Mouse (Mus musculus): ENCODE data around the gene Inpp4a. TPM values are rescaled to one million over a fixed set of nuclear protein-coding genes. Genes with fewer than 3 reads are reported as not detected.

The Inpp4a gene
- polyA plus RNA-seq (2016; fragmentation: Nextera tagmentation; extraction: Ambion mirVana) = 9.7 and 10.1 TPM in 2 replicates

DNA sequence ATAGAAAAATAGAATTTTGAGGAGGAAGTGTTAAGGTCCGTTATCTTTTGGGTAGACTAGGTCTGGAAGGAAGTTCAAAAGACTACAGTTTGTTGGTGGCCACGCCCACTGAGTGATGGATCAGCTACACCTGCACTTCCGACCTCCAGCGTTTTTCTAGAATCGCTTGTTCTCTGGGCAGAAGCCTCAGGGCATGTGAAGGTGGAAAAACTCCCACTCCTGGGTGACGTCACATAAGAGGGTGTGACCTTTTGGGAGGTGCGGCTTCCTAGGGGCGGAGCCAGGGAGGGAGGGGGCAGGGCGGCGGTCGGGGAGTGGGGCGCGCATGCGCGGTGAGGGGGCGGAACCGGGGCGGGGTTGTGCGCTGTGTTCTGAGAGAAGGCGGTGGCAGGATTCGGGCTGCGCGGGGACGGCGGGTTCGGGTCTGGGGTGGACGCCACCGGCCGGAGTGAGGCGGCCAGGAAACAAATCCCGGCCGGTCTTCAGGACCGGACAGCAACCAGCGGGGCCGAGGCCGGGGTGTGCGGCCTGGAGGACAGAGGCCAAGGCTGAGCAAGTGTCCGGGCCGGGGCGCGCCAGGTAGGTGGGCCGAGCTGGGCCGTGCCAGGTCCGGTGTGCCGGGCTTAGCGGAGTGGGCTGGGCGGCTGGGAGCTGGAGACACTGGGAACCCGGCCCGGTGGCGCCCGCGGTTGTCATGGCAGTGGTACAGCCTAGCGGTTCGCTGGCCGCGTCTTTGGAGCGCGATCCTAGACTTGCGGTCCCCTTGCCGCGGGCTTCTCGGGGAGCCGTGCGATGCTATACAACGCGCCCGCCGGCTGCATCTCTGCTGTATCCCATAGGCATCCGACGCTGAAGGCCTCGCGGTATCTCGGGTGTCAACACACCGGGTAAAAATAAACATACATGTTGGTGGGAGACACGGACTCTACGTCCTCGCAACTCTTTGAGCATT lies at the start of gene Inpp4a:
Gene Inpp4a (plus strand): TSS at position 326 of the 952 bp plus-strand sequence.
- 1% methylated on average over 76 of the region's 77 CpGs for WGBS
- peak within 1 kb of the TSS; percentile 85 for H3K27ac ChIP-seq

GRCm38 (mm10) chr1:37250643-37251310 lies 48.9 kb upstream of the Inpp4a start:
- DNase-seq (ENCODE audit: extremely low spot score, low spot score) = peak; percentile 81
- WGBS = 44% methylated on average over 5 of the region's 5 CpGs
- H3K4me1 ChIP-seq = no peaks in the 10 kb centered on the region

More for the DNA sequence above, at the start of gene Inpp4a:
- peaks cover 11% of the 10 kb centered on the region for H3K27me3 ChIP-seq (ENCODE audit: poor library complexity, severe bottlenecking)
- H3K9me3 ChIP-seq = no peaks in the 10 kb centered on the region
- no peaks in the 10 kb centered on the region for H3K36me3 ChIP-seq (replicated peaks)
- H3K4me1 ChIP-seq = peaks cover 9% of the 10 kb centered on the region
- DNase-seq (ENCODE audit: extremely low spot score, low spot score) = peak; percentile 96
- H3K4me3 ChIP-seq = peak within 1 kb of the TSS; percentile 86

DNA sequence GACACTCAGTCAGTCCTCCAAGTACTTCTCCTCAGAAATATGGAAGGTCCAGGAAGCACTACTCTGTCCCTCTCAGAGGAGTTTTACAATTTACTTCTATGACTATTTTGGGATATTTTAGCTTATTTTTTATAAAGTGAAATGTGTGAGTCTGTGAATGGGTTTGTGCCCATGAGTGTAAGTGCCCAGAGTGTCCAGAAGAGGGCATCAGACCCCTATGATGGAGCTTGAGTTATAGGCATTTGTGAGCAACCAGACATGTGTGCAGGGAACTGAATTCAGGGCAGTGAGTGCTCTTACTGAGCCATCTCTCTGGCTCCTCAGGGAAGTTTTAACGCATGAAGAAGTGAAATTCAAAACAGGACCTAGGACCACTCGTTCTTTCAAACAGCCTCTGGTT lies 41.2 kb upstream of the Inpp4a start:
- WGBS = 90% methylated on average over 2 of the region's 2 CpGs
- no peaks in the 10 kb centered on the region for H3K36me3 ChIP-seq (replicated peaks)
- H3K27ac ChIP-seq = no peak overlapping the region
- no peak for DNase-seq (ENCODE audit: extremely low spot score, low spot score)
- no peaks in the 10 kb centered on the region for H3K27me3 ChIP-seq (ENCODE audit: poor library complexity, severe bottlenecking)
- no peaks in the 10 kb centered on the region for H3K9me3 ChIP-seq
- H3K4me3 ChIP-seq = no peak overlapping the region
- H3K4me1 ChIP-seq = no peaks in the 10 kb centered on the region

More at GRCm38 (mm10) chr1:37250643-37251310, 48.9 kb upstream of the Inpp4a start:
- Histone ChIP-seq H3K27me3 (ENCODE audit: poor library complexity, severe bottlenecking) (no peaks in the 10 kb centered on the region), H3K27ac (no peak overlapping the region), H3K36me3 (replicated peaks) (no peaks in the 10 kb centered on the region), H3K9me3 (no peaks in the 10 kb centered on the region), H3K4me3 (no peak overlapping the region)

- WGBS = 12% methylated on average over 7 of the region's 7 CpGs
- Histone ChIP-seq H3K9me3 (peaks cover 4% of the 10 kb centered on the region; the same call in 1 of the 2 replicates), H3K4me3 (no peak overlapping the region), H3K36me3 (replicated peaks) (no peaks in the 10 kb centered on the region), H3K4me1 (no peaks in the 10 kb centered on the region), H3K27ac (no peak overlapping the region), H3K27me3 (ENCODE audit: poor library complexity, severe bottlenecking) (no peaks in the 10 kb centered on the region)
- DNase-seq (ENCODE audit: extremely low spot score, low spot score) = peak; percentile 55
Observed at GRCm38 (mm10) chr1:37272464-37272863, 27.2 kb upstream of the Inpp4a start.

DNA sequence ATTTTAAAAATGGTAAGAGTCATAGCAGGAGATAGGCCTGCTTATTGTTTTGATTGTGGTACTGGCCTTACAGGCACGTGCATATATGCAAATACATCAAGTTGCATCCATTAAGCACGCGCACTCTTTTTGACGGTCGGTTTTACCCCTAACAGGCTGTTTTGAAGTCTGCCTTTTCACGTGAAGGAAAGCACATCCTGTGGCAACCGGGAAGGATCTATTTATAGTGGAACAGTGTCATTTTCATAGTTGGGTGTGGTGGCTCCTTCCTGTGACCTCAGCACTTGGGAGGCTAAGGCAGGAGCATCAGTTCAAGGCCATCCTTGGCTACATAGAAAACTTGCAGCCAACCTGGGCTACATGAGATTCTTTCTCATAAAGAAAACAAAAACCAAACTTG lies 13.1 kb upstream of the Inpp4a start:
- Histone ChIP-seq H3K27me3 (ENCODE audit: poor library complexity, severe bottlenecking) (no peaks in the 10 kb centered on the region), H3K36me3 (replicated peaks) (no peaks in the 10 kb centered on the region), H3K4me1 (no peaks in the 10 kb centered on the region), H3K4me3 (no peak overlapping the region), H3K27ac (no peak overlapping the region), H3K9me3 (0 out of 2 replicates have a peak, but pooled peaks cover 4% of the 10 kb centered on the region)
- 79% methylated on average over 7 of the region's 7 CpGs for WGBS
- DNase-seq (ENCODE audit: extremely low spot score, low spot score) = no peak

DNA sequence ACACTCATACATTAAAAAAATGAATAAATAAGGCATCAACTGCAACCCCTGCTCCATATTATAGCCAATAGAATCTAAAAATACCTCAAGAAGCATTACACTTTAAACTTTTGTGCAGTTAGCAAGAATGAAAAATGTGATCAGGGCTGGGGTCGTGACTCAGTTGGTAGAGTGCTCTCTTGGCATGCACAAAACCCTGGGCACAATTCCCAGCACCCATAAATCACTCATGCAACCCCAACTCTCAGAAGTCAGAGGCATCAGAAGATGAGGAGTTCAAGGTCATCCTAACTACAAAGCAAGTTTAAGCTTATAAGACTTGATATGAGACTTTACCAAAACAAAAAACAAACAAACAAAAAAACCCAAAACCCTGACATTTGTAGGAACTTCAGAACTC lies 11.9 kb upstream of the Inpp4a start:
- H3K9me3 ChIP-seq = 0 out of 2 replicates have a peak, but pooled peaks cover 4% of the 10 kb centered on the region
- WGBS = 81% methylated on average over 1 of the region's 1 CpGs
- no peak overlapping the region for H3K27ac ChIP-seq
- no peaks in the 10 kb centered on the region for H3K36me3 ChIP-seq (replicated peaks)
- H3K27me3 ChIP-seq (ENCODE audit: poor library complexity, severe bottlenecking) = no peaks in the 10 kb centered on the region
- no peaks in the 10 kb centered on the region for H3K4me1 ChIP-seq
- H3K4me3 ChIP-seq = no peak overlapping the region
- DNase-seq (ENCODE audit: extremely low spot score, low spot score) = no peak

GRCm38 (mm10) chr1:37288181-37288935 lies 11.3 kb upstream of the Inpp4a start:
- H3K27me3 ChIP-seq (ENCODE audit: poor library complexity, severe bottlenecking) = no peaks in the 10 kb centered on the region
- no peak overlapping the region for H3K4me3 ChIP-seq
- H3K4me1 ChIP-seq = no peaks in the 10 kb centered on the region
- H3K27ac ChIP-seq = no peak overlapping the region
- WGBS = 82% methylated on average over 11 of the region's 11 CpGs
- DNase-seq (ENCODE audit: extremely low spot score, low spot score) = no peak
- no peaks in the 10 kb centered on the region for H3K36me3 ChIP-seq (replicated peaks)
- 0 out of 2 replicates have a peak, but pooled peaks cover 4% of the 10 kb centered on the region for H3K9me3 ChIP-seq

- WGBS = 88% methylated on average over 7 of the region's 7 CpGs
- Histone ChIP-seq H3K36me3 (replicated peaks) (no peaks in the 10 kb centered on the region), H3K9me3 (no peaks in the 10 kb centered on the region), H3K27ac (no peak overlapping the region), H3K4me1 (no peaks in the 10 kb centered on the region), H3K27me3 (ENCODE audit: poor library complexity, severe bottlenecking) (no peaks in the 10 kb centered on the region), H3K4me3 (no peak overlapping the region)
- no peak for DNase-seq (ENCODE audit: extremely low spot score, low spot score)
Observed at GRCm38 (mm10) chr1:37288941-37289340, 10.7 kb upstream of the Inpp4a start.

- Histone ChIP-seq H3K27ac (no peak overlapping the region), H3K9me3 (no peaks in the 10 kb centered on the region), H3K4me3 (no peak overlapping the region), H3K36me3 (replicated peaks) (no peaks in the 10 kb centered on the region), H3K4me1 (peaks cover 9% of the 10 kb centered on the region), H3K27me3 (ENCODE audit: poor library complexity, severe bottlenecking) (peaks cover 11% of the 10 kb centered on the region)
- 58% methylated on average over 1 of the region's 1 CpGs for WGBS
- no peak for DNase-seq (ENCODE audit: extremely low spot score, low spot score)
Observed at GRCm38 (mm10) chr1:37296414-37296813, 3.3 kb upstream of the Inpp4a start.

- Histone ChIP-seq H3K9me3 (no peaks in the 10 kb centered on the region), H3K27ac (no peak overlapping the region), H3K4me3 (no peak overlapping the region), H3K27me3 (ENCODE audit: poor library complexity, severe bottlenecking) (peaks cover 11% of the 10 kb centered on the region), H3K36me3 (replicated peaks) (no peaks in the 10 kb centered on the region), H3K4me1 (peaks cover 9% of the 10 kb centered on the region)
- no peak for DNase-seq (ENCODE audit: extremely low spot score, low spot score)
- 89% methylated on average over 2 of the region's 2 CpGs for WGBS
Observed at GRCm38 (mm10) chr1:37298904-37299303, 761 bp upstream of the Inpp4a start.

DNA sequence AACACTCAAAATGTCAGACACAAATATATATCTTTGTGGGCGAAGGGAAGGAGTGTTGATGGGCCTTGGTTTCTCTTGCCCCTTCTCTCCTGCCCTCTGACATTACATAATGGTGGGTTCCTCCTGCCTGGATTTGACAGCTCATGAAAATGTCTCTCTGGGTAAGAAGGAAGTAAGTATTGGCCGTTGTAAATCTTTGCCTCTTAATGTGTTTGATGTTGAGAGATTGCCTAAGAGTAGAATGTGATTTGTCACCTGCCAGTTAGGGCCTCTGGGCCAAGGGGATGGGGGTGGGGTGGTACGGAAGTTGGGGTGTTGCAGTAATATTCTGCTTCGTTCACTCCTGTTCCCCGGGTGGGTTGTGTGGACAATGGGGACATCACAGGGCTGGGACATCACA lies 985 bp downstream of the Inpp4a start:
- Histone ChIP-seq H3K4me1 (peaks cover 9% of the 10 kb centered on the region), H3K27me3 (ENCODE audit: poor library complexity, severe bottlenecking) (peaks cover 11% of the 10 kb centered on the region), H3K36me3 (replicated peaks) (no peaks in the 10 kb centered on the region), H3K27ac (no peak overlapping the region), H3K4me3 (peak overlapping the region; percentile 86), H3K9me3 (no peaks in the 10 kb centered on the region)
- WGBS = 80% methylated on average over 5 of the region's 5 CpGs
- DNase-seq (ENCODE audit: extremely low spot score, low spot score) = no peak

- WGBS = 88% methylated on average over 3 of the region's 3 CpGs
Observed at GRCm38 (mm10) chr1:37302801-37303200, 3.1 kb downstream of the Inpp4a start.

More at GRCm38 (mm10) chr1:37302801-37303200, 3.1 kb downstream of the Inpp4a start:
- Histone ChIP-seq H3K4me3 (no peak overlapping the region), H3K27me3 (ENCODE audit: poor library complexity, severe bottlenecking) (peaks cover 11% of the 10 kb centered on the region), H3K4me1 (peaks cover 9% of the 10 kb centered on the region), H3K9me3 (no peaks in the 10 kb centered on the region), H3K36me3 (replicated peaks) (no peaks in the 10 kb centered on the region), H3K27ac (no peak overlapping the region)
- no peak for DNase-seq (ENCODE audit: extremely low spot score, low spot score)

Data from forebrain, embryonic 10.5 days (tissue).